Mouse (Mus musculus) kidney, embryonic 16.5 days (tissue): Measurements from ENCODE around the gene Mcu. TPM values are rescaled to one million over a fixed set of nuclear protein-coding genes. Genes with fewer than 3 reads are reported as not detected.

Experiments used
- ATAC-seq: fragments of 200-750 bp; cut with Nextera tagmentation; 2 replicates; pipeline ENCODE4 v1.8.0; 2017; ENCODE audit warnings: moderate TSS enrichment; ENCODE audit not compliant: low FRiP score, low TSS enrichment
- H3K27ac ChIP-seq: fragments of 300-500 bp; sonication (generic); 2 replicates; pipeline ENCODE4 v1.5.1; 2014; ENCODE audit warnings: low read length
- H3K27me3 ChIP-seq: fragments of 300-500 bp; sonication (generic); 2 replicates; pipeline ENCODE4 v1.6.1; 2014; ENCODE audit warnings: low read length, control low read depth, mixed read lengths; ENCODE audit not compliant: insufficient read depth
- H3K36me3 ChIP-seq: fragments of 300-500 bp; sonication (generic); 2 replicates; pipeline ENCODE4 v1.6.1; 2014; ENCODE audit warnings: low read length, control low read depth, mixed read lengths; ENCODE audit not compliant: insufficient read depth
- H3K4me1 ChIP-seq: fragments of 300-500 bp; sonication (generic); 2 replicates; pipeline ENCODE4 v1.6.1; 2014; ENCODE audit warnings: low read length, control low read depth, mixed read lengths; ENCODE audit not compliant: insufficient read depth
- H3K4me2 ChIP-seq: fragments of 300-500 bp; sonication (generic); replicated peaks from 2 replicates; pipeline ENCODE4 v1.6.1; 2014; ENCODE audit warnings: low read depth, low read length
- H3K4me3 ChIP-seq: fragments of 300-500 bp; sonication (generic); 2 replicates; pipeline ENCODE4 v1.5.1; 2014; ENCODE audit warnings: mild to moderate bottlenecking, low read length
- H3K9ac ChIP-seq: fragments of 300-500 bp; sonication (generic); replicated peaks from 2 replicates; pipeline ENCODE4 v1.6.1; 2014; ENCODE audit warnings: low read length
- H3K9me3 ChIP-seq: fragments of 300-500 bp; sonication (generic); 2 replicates; pipeline ENCODE4 v1.6.1; 2016; ENCODE audit warnings: low read length, control low read depth
- WGBS: fragments of 180-500 bp; shearing (Covaris S2); extraction: QIAGEN DNeasy Blood & Tissue Kit; methylation state at CpG from one replicate; pipeline ENCODE4 v1.1.7; 2014; 5-methylcytosine and 5-hydroxymethylcytosine counted together
- polyA plus RNA-seq: library from polyadenylated mRNA; unstranded; fragments of >200 nt; fragmentation: Nextera tagmentation; extraction: Ambion mirVana; gene quantifications from 2 replicates; pipeline ENCODE4 v1.2.1, GENCODE M21; 2015

Mcu gene
- 34.7 and 37.2 TPM in 2 replicates for polyA plus RNA-seq

- Histone ChIP-seq H3K27ac (peak within 1 kb of the TSS; percentile 84), H3K9me3 (no peaks in the 10 kb centered on the region), H3K27me3 (no peaks in the 10 kb centered on the region), H3K36me3 (no peaks in the 10 kb centered on the region), H3K4me3 (peak within 1 kb of the TSS; percentile 89), H3K9ac (peak within 1 kb of the TSS; percentile 96), H3K4me1 (peaks cover 32% of the 10 kb centered on the region), H3K4me2 (peak within 1 kb of the TSS; percentile 86)
- ATAC-seq = peak; percentile 100
- WGBS = 1% methylated on average over 35 of the region's 36 CpGs
These were observed at the start of gene Mcu for GRCm38 (mm10) chr10:59616522-59616921. TSS of gene Mcu (minus strand) at chr10:59616692.

GRCm38 (mm10) chr10:59665503-59666291, 49.2 kb upstream of the Mcu start:
- WGBS = 71% methylated on average over 13 of the region's 13 CpGs

GRCm38 (mm10) chr10:59664765-59665164, 48.3 kb upstream of the Mcu start:
- H3K9ac ChIP-seq = no peak overlapping the region
- no peaks in the 10 kb centered on the region for H3K27me3 ChIP-seq
- 44% methylated on average over 2 of the region's 2 CpGs for WGBS
- H3K27ac ChIP-seq = no peak overlapping the region
- no peak for ATAC-seq
- no peaks in the 10 kb centered on the region for H3K36me3 ChIP-seq
- H3K9me3 ChIP-seq = peaks cover 6% of the 10 kb centered on the region; the same call in 1 of the 2 replicates
- H3K4me1 ChIP-seq = no peaks in the 10 kb centered on the region
- no peak overlapping the region for H3K4me3 ChIP-seq
- H3K4me2 ChIP-seq = no peak overlapping the region

More at GRCm38 (mm10) chr10:59665503-59666291, 49.2 kb upstream of the Mcu start:
- Histone ChIP-seq H3K4me3 (no peak overlapping the region), H3K9me3 (no peaks in the 10 kb centered on the region), H3K4me2 (no peak overlapping the region), H3K4me1 (no peaks in the 10 kb centered on the region), H3K9ac (no peak overlapping the region; the same call in 1 of the 2 replicates), H3K27ac (no peak overlapping the region), H3K36me3 (no peaks in the 10 kb centered on the region), H3K27me3 (no peaks in the 10 kb centered on the region)
- no peak for ATAC-seq

- Histone ChIP-seq H3K27ac (no peak overlapping the region), H3K4me2 (no peak overlapping the region), H3K9me3 (peaks cover 6% of the 10 kb centered on the region; the same call in 1 of the 2 replicates), H3K36me3 (no peaks in the 10 kb centered on the region), H3K4me3 (no peak overlapping the region), H3K4me1 (no peaks in the 10 kb centered on the region), H3K9ac (no peak overlapping the region), H3K27me3 (no peaks in the 10 kb centered on the region)
- no peak for ATAC-seq
- 80% methylated on average over 13 of the region's 13 CpGs for WGBS
These were observed 40.3 kb upstream of the Mcu start for GRCm38 (mm10) chr10:59656799-59657198.

- no peak for ATAC-seq
- 86% methylated on average over 5 of the region's 5 CpGs for WGBS
These were observed 30.4 kb upstream of the Mcu start for GRCm38 (mm10) chr10:59646821-59647378.

GRCm38 (mm10) chr10:59645153-59645552, 28.7 kb upstream of the Mcu start:
- Histone ChIP-seq H3K4me2 (no peak overlapping the region), H3K4me1 (no peaks in the 10 kb centered on the region), H3K27ac (no peak overlapping the region), H3K27me3 (no peaks in the 10 kb centered on the region), H3K36me3 (no peaks in the 10 kb centered on the region), H3K9me3 (no peaks in the 10 kb centered on the region), H3K9ac (no peak overlapping the region), H3K4me3 (no peak overlapping the region)
- no peak for ATAC-seq
- 68% methylated on average over 4 of the region's 4 CpGs for WGBS

More at GRCm38 (mm10) chr10:59646821-59647378, 30.4 kb upstream of the Mcu start:
- H3K4me3 ChIP-seq = no peak overlapping the region
- H3K27me3 ChIP-seq = no peaks in the 10 kb centered on the region
- H3K27ac ChIP-seq = no peak overlapping the region
- no peaks in the 10 kb centered on the region for H3K9me3 ChIP-seq
- no peak overlapping the region for H3K9ac ChIP-seq
- no peaks in the 10 kb centered on the region for H3K36me3 ChIP-seq
- H3K4me2 ChIP-seq = no peak overlapping the region
- no peaks in the 10 kb centered on the region for H3K4me1 ChIP-seq

GRCm38 (mm10) chr10:59644710-59645109, 28.2 kb upstream of the Mcu start:
- Histone ChIP-seq H3K4me1 (no peaks in the 10 kb centered on the region), H3K27ac (no peak overlapping the region)

GRCm38 (mm10) chr10:59643645-59644044, 27.2 kb upstream of the Mcu start:
- H3K36me3 ChIP-seq = no peaks in the 10 kb centered on the region
- no peak for ATAC-seq
- no peak overlapping the region for H3K4me3 ChIP-seq
- H3K9ac ChIP-seq = no peak overlapping the region
- 60% methylated on average over 9 of the region's 9 CpGs for WGBS
- no peaks in the 10 kb centered on the region; the same call in 1 of the 2 replicates for H3K4me1 ChIP-seq
- no peaks in the 10 kb centered on the region for H3K27me3 ChIP-seq
- no peak overlapping the region for H3K27ac ChIP-seq
- H3K4me2 ChIP-seq = no peak overlapping the region
- H3K9me3 ChIP-seq = no peaks in the 10 kb centered on the region

More at GRCm38 (mm10) chr10:59644710-59645109, 28.2 kb upstream of the Mcu start:
- 67% methylated on average over 2 of the region's 2 CpGs for WGBS
- Histone ChIP-seq H3K4me2 (no peak overlapping the region), H3K9ac (no peak overlapping the region), H3K27me3 (no peaks in the 10 kb centered on the region), H3K9me3 (no peaks in the 10 kb centered on the region), H3K4me3 (no peak overlapping the region), H3K36me3 (no peaks in the 10 kb centered on the region)
- ATAC-seq = no peak

GRCm38 (mm10) chr10:59642659-59643377, 26.3 kb upstream of the Mcu start:
- no peak overlapping the region for H3K9ac ChIP-seq
- WGBS = 60% methylated on average over 8 of the region's 8 CpGs
- H3K27me3 ChIP-seq = no peaks in the 10 kb centered on the region
- H3K9me3 ChIP-seq = no peaks in the 10 kb centered on the region
- H3K27ac ChIP-seq = no peak overlapping the region
- no peaks in the 10 kb centered on the region for H3K36me3 ChIP-seq
- H3K4me1 ChIP-seq = no peaks in the 10 kb centered on the region; the same call in 1 of the 2 replicates
- no peak for ATAC-seq
- H3K4me2 ChIP-seq = no peak overlapping the region
- H3K4me3 ChIP-seq = no peak overlapping the region
